Mouse (Mus musculus) adrenal gland, adult (tissue): ENCODE data around the gene 4930404N11Rik.
A peak's percentile ranks its signal among the peaks of the same experiment; 100 is the strongest.

Source experiments
- DNase-seq, 2 experiments: peaks; one replicate each; pipeline ENCODE4 v3.0.0; 2022 to 2023; ENCODE audit warnings: low spot score in 1 of 2; ENCODE audit not compliant: inconsistent age in 2 of 2

Gene 4930404N11Rik

DNA sequence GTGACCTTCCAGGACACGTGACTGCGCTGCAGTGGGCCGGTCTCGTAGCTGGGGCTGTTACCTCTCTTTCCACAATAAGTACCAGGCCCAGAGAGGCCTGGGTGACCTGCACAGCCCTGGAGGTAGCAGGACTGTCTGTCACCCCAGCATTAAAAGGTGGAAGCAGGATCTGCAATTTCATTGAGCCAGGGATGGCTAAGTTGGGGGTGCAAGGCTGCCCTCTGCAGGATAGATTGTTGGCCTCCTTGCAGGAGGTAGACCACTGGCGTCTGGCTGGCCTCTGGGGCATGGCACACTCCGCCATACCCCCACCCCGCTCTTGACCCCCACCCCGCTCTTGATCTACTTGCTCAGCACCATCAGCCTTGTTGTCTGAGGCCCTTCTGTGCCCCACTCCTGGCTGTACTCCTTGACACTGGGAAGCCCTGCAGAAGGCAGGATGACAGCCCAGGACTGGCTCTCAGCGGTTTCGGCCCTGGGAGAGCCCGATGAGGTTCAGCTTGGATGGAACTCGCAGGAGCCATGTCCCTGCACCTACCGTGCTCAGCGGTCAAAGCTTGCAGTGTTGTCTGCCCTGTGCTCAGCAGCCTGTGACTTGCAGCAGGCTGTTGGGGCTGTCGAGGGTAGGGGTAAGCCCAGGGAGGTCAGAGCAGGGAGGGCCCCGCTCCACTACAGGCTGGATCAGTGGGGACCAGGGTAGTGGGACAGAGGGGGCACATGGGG lies 49.1 kb downstream of the 4930404N11Rik start:
- DNase-seq: peak; percentile 57 to 73

DNA sequence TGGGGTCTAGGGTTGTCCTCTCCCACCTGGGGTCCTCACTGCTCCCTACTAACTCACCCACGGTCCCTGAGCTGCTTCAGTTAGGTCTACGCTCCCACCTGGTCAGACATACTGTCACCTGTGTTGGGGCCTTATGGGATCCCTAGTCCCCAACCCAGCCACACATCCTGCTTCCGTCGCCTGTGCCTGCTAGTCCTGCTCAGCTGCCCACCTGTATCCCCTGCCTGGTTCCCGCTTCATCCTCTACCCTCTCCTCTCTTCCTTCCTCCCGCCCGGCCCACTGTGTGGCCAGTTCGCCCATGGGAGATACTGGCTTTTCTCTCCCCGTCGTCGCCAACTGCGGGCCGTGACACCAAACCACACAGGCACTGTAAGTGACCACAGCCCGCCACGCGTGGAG lies 50.0 kb downstream of the 4930404N11Rik start:
- no peak for DNase-seq

GRCm38 (mm10) chr10:81314201-81314600 lies 51.4 kb downstream of the 4930404N11Rik start:
- DNase-seq: no peak

- DNase-seq: no peak
These were observed 52.0 kb downstream of the 4930404N11Rik start for GRCm38 (mm10) chr10:81313581-81313980.
